Mouse (Mus musculus) forebrain, embryonic 16.5 days (tissue): ENCODE measurements around the gene Clk3. TPM values are rescaled to one million over a fixed set of nuclear protein-coding genes. Genes with fewer than 3 reads are reported as not detected.

ENCODE experiments used
- ATAC-seq: fragments of 200-750 bp; cut with Nextera tagmentation; 2 replicates; pipeline ENCODE4 v1.8.0; 2017; ENCODE audit warnings: mild to moderate bottlenecking, moderate library complexity
- H3K27ac ChIP-seq: fragments of 300-500 bp; sonication (generic); 2 replicates; pipeline ENCODE4 v1.5.1; 2014; ENCODE audit warnings: low read length, control low read depth
- H3K27me3 ChIP-seq: fragments of 300-500 bp; sonication (generic); replicated peaks from 2 replicates; pipeline ENCODE4 v1.6.1; 2014; ENCODE audit warnings: low read length; ENCODE audit not compliant: control insufficient read depth, insufficient read depth
- H3K36me3 ChIP-seq: fragments of 300-500 bp; sonication (generic); 2 replicates; pipeline ENCODE4 v1.6.1; 2014; ENCODE audit not compliant: control insufficient read depth, insufficient read depth
- H3K4me1 ChIP-seq: fragments of 300-500 bp; sonication (generic); replicated peaks from 2 replicates; pipeline ENCODE4 v1.6.1; 2014; ENCODE audit warnings: low read length; ENCODE audit not compliant: control insufficient read depth, insufficient read depth
- H3K4me2 ChIP-seq: fragments of 300-500 bp; sonication (generic); 2 replicates; pipeline ENCODE4 v1.6.1; 2014; ENCODE audit warnings: mild to moderate bottlenecking, low read length, control low read depth
- H3K4me3 ChIP-seq: fragments of 300-500 bp; sonication (generic); replicated peaks from 2 replicates; pipeline ENCODE4 v1.5.1; 2014; ENCODE audit warnings: mild to moderate bottlenecking, low read length, control low read depth
- H3K9ac ChIP-seq: fragments of 300-500 bp; sonication (generic); replicated peaks from 2 replicates; pipeline ENCODE4 v1.6.1; 2014; ENCODE audit warnings: low read depth, low read length, control low read depth
- H3K9me3 ChIP-seq: fragments of 300-500 bp; sonication (generic); 2 replicates; pipeline ENCODE4 v1.6.1; 2016; ENCODE audit warnings: low read length; ENCODE audit not compliant: control insufficient read depth
- WGBS: fragments of 180-500 bp; shearing (Covaris S2); extraction: QIAGEN DNeasy Blood & Tissue Kit; methylation state at CpG from one replicate; pipeline ENCODE4 v1.1.7; 2014; 5-methylcytosine and 5-hydroxymethylcytosine counted together
- polyA plus RNA-seq: library from polyadenylated mRNA; unstranded; fragments of >200 nt; fragmentation: Nextera tagmentation; extraction: Ambion mirVana; gene quantifications from 2 replicates; pipeline ENCODE4 v1.2.1, GENCODE M21; 2015

Clk3 gene
- polyA plus RNA-seq, 1 experiment from 2014 or later, result 88.9 TPM

DNA sequence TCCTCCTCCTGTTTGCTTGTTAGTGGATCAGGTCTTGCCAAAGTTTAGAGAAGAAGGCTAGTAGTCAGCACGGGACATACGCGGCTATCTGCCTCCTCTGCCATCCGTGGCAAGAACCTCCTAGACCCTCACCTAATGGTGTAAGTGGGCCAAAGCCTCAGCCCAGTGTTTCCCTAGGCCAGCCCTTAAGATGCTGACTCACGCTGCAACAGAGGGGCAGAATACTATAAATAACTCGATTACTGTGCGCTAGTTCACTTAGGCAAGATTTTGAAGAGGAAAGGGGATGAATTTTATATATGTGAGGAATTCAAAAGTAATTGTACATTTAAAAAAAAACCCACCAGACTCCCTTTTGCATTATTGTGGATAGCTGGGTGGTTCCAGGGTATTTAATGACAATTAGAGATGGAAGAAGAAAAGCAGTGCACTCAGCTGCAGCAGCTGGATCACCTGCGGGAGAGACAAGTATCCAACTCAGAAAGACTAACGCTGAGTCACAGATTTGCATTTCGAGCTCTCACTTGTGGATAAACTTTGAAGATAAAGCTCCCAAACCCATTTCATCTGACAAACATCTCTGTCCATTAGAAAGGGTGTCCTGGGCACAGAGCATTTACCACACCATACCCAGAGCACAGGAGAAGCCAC, 39.6 kb upstream of the Clk3 start:
- Histone ChIP-seq H3K27me3 (no peaks in the 10 kb centered on the region), H3K4me2 (no peak overlapping the region), H3K4me3 (no peak overlapping the region), H3K9me3 (no peaks in the 10 kb centered on the region), H3K27ac (no peak overlapping the region), H3K4me1 (peaks cover 20% of the 10 kb centered on the region), H3K36me3 (no peaks in the 10 kb centered on the region), H3K9ac (no peak overlapping the region)
- ATAC-seq, result no peak
- 82% methylated on average over 10 of the region's 10 CpGs for WGBS

DNA sequence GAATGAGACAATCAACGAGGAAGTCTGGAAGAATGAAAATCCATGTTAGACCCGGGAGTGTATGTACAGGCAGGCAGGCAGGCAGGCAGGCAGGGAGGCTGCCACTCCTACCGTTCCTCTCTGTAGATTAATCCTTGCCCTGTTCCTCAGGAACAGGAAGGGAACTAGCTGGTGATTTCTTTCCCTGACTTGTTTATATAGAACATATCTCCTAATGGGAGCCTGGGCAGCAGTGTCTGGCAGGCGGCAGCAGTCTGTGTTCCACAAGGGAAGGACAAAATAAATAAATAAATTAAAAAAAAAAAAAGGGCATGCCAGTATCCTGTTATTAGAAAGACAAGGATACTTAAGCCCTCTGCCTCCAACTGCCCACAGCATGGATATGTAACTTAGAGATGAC, 38.2 kb upstream of the Clk3 start:
- WGBS, result 25% methylated on average over 4 of the region's 4 CpGs
- H3K9ac ChIP-seq, result no peak overlapping the region
- H3K4me1 ChIP-seq, result peaks cover 18% of the 10 kb centered on the region
- no peaks in the 10 kb centered on the region for H3K9me3 ChIP-seq
- no peak for ATAC-seq
- no peak overlapping the region for H3K4me2 ChIP-seq
- no peaks in the 10 kb centered on the region for H3K36me3 ChIP-seq
- no peak overlapping the region for H3K4me3 ChIP-seq
- no peak overlapping the region for H3K27ac ChIP-seq
- H3K27me3 ChIP-seq, result no peaks in the 10 kb centered on the region

DNA sequence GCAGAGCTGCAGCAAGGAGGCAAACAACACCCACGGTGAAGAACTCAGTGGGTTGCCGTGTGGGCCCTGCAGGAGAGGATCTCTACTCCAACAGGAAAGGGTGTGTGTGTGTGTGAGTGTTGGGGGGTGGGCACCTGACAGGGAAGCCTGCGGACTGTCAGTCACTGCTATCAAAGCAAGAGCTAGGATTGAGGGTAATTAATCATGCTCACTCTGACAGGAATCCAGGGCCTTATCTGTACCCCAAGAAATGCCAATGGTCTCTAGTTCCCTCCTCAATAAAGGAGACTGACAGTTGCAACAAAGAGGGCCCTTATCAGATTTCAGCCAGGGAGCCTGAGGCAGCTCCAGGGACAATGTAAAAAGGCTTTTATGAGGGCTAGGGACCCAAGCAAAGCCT, 37.4 kb upstream of the Clk3 start:
- no peak overlapping the region for H3K4me3 ChIP-seq
- H3K4me1 ChIP-seq, result peaks cover 12% of the 10 kb centered on the region
- H3K27ac ChIP-seq, result no peak overlapping the region
- no peaks in the 10 kb centered on the region for H3K9me3 ChIP-seq
- no peak for ATAC-seq
- 25% methylated on average over 3 of the region's 3 CpGs for WGBS
- H3K27me3 ChIP-seq, result no peaks in the 10 kb centered on the region
- no peak overlapping the region for H3K4me2 ChIP-seq
- no peaks in the 10 kb centered on the region for H3K36me3 ChIP-seq
- H3K9ac ChIP-seq, result no peak overlapping the region

DNA sequence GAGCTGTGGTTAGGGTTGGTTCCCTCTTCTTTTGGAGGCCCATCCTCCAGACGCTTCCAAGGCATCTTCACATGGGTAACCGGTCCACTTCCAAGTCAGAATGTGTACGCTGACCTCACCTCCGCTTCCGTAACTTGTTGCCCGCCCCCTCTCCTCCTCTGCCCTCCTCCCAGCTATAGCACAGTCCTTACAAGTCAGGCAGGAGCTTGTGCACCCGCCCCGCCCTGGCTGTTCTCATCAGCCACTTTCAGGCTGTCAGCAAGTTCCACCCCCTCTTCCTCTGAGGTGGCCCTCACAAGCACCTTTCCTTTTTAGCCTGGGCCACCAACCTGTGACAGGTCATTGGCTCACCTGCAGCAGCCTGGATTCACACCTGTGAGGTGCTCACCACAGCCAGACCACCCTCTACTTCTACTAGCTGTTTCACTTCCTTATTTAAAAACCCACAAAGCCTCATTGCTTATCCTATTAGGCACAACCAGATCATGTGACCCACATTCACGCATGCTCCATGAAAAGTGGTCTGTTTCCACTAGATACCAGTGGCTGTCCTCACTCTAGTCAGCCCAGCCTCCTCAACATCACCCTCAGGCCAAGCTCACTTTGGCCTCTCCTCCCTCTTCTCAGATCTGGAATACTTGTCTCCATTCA, 34.8 kb upstream of the Clk3 start:
- Histone ChIP-seq H3K4me2 (no peak overlapping the region), H3K27ac (no peak overlapping the region), H3K36me3 (peaks cover 12% of the 10 kb centered on the region), H3K4me1 (peaks cover 12% of the 10 kb centered on the region; the same call in 1 of the 2 replicates), H3K9me3 (no peaks in the 10 kb centered on the region), H3K27me3 (no peaks in the 10 kb centered on the region), H3K4me3 (no peak overlapping the region), H3K9ac (no peak overlapping the region)
- no peak for ATAC-seq
- 94% methylated on average over 9 of the region's 9 CpGs for WGBS

DNA sequence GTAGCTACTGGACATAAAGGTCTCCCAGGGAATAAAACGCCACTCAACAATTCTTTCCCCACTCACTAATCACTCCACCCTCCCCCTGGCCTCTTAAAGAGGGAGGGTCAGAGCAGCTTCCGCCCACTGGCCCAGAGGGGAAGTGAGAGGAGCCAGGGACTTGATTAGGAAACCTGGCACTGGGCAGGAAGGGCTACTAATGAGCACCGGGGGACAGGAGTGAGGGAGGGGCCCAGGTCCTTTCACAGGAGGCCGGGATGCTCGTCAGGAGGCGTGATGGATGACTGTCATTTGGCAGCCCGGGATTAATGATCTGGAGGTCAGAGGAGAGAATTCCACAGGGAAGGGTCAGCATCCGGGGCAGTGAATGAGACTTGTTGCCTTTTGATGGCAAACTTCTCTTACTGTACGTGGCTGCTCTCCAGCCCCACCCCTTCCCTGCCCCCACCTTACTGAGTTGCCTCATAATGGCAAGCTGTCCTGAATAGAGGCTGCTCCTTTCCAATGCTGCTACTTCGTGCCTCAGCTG, 33.1 kb upstream of the Clk3 start:
- Histone ChIP-seq H3K4me2 (no peak overlapping the region), H3K27me3 (no peaks in the 10 kb centered on the region), H3K9ac (no peak overlapping the region), H3K27ac (no peak overlapping the region), H3K4me3 (no peak overlapping the region), H3K4me1 (peaks cover 11% of the 10 kb centered on the region; the same call in 1 of the 2 replicates), H3K9me3 (no peaks in the 10 kb centered on the region), H3K36me3 (peaks cover 22% of the 10 kb centered on the region)
- no peak; the same call in 1 of the 2 replicates for ATAC-seq
- 6% methylated on average over 10 of the region's 10 CpGs for WGBS

DNA sequence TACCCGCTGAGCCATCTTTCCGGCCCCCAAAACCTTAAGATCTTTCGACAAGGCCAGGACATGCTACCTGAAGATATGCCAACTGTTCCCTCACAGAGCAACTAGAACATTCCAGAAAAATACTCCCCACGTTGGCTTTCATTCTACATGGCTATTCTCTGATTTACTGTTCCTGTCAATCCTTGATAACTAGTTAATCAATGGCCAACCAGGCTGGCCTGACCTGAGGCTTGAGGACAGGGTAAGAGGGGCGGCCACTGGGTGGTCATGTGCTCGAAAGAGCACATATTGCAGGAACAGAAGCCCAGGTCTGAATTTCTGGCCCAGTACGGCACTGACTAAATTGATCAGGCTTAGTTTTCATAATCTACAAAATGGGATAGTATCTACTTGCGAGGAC, 31.8 kb upstream of the Clk3 start:
- Histone ChIP-seq H3K9ac (no peak overlapping the region), H3K4me2 (no peak overlapping the region), H3K4me1 (0 out of 2 replicates have a peak, but pooled peaks cover 4% of the 10 kb centered on the region), H3K9me3 (no peaks in the 10 kb centered on the region), H3K36me3 (peaks cover 34% of the 10 kb centered on the region), H3K4me3 (no peak overlapping the region), H3K27me3 (no peaks in the 10 kb centered on the region), H3K27ac (no peak overlapping the region)
- WGBS, result 96% methylated on average over 8 of the region's 8 CpGs
- no peak for ATAC-seq

DNA sequence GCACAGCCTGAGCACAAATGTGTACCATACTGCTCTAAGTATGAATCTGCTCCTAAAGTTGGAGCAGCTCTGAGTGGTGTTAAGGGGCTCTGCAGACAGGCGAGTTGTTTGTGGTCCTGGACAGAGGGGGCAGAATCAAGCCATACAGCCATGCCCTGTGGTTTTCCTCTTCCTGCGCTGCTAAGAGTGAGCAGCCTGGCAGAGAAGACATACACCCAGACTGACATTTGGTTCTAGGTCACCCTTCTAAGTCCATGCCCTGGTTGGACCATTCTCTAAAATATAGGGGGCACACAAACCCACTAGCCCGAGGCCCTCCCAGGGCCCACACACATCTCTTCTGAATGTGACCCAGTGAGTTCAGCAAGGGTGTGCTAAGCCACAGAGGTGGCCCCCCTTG, 24.1 kb upstream of the Clk3 start:
- Histone ChIP-seq H3K9me3 (no peaks in the 10 kb centered on the region), H3K4me2 (no peak overlapping the region), H3K36me3 (peaks cover 21% of the 10 kb centered on the region), H3K27me3 (no peaks in the 10 kb centered on the region), H3K4me1 (no peaks in the 10 kb centered on the region), H3K9ac (no peak overlapping the region), H3K4me3 (no peak overlapping the region), H3K27ac (no peak overlapping the region)
- ATAC-seq, result no peak
- WGBS, result 80% methylated on average over 3 of the region's 3 CpGs

DNA sequence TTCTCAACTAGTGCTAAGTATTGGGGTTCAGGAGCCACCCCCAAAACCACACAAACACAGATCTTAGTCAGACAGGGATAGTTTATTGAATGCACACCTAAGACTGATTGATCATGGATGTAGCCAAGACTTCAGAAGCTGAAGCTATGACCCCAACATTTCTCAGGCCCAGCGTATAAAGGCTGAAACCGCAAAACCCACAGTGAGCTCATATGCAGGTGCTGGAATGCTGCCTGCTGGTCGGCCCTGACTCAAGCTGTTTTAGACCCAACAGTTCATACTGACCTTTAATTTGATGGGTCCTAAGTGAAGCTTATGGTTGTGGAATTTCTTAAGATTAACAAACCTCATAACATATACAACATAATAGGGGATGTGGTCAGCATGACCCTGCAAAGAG, 17.0 kb upstream of the Clk3 start:
- Histone ChIP-seq H3K27me3 (no peaks in the 10 kb centered on the region), H3K36me3 (no peaks in the 10 kb centered on the region), H3K4me1 (no peaks in the 10 kb centered on the region), H3K27ac (no peak overlapping the region), H3K9ac (no peak overlapping the region), H3K4me3 (no peak overlapping the region), H3K9me3 (no peaks in the 10 kb centered on the region), H3K4me2 (no peak overlapping the region)
- ATAC-seq, result no peak
- 95% methylated on average over 3 of the region's 3 CpGs for WGBS

DNA sequence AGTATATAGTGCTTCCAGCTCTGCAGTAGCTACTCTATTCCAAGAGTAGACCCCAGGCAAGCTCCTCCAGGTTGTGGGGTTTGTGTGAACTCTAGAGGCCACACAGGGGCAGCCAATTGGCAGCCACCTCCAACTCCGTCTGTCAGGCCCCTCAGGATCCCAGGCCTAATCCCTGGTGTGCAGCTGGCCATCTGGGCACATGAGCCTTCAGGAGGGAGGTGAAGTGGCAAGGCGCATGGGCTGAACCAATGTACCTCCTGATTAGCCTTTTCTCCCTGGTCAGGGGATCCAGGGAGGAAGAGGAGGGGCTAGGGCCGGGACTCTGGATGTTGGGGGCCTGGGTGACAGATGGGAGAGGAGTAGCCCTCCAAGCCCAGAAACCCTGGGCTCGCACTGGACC, 10.1 kb upstream of the Clk3 start:
- WGBS, result 64% methylated on average over 4 of the region's 4 CpGs
- Histone ChIP-seq H3K27ac (no peak overlapping the region), H3K4me3 (no peak overlapping the region), H3K9me3 (no peaks in the 10 kb centered on the region), H3K36me3 (no peaks in the 10 kb centered on the region), H3K4me2 (no peak overlapping the region), H3K4me1 (no peaks in the 10 kb centered on the region), H3K27me3 (no peaks in the 10 kb centered on the region), H3K9ac (no peak overlapping the region)
- ATAC-seq, result no peak
